Mouse (Mus musculus): ENCODE data around the gene Pitx2.

DNA sequence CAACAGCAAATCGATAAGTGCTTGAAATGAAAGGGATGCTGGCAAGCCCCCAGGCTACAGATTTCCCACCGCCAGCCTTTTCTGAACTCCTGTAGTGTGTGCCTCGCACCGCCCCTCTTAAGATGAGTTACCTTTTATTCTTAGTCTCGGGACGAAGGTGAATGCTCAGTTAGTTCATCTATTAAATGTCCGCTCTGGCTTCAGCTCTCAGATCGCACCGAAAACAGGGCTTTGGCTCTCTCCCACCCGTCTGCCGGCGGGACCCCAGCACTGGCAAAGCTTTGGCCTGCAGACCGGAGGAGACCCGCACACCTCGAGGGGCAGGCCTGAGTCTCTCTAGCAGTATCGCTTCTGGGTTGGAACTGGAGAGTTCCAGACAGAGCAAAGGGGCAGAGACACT lies 4.6 kb upstream of the Pitx2 start:
- no peak for TF ChIP-seq CTCF (IDR thresholded peaks at IDR 0.05; ENCODE audit: borderline replicate concordance, control insufficient read depth, extremely low read depth, insufficient read depth, low read length, poor library complexity)
- TF ChIP-seq POLR2A (IDR thresholded peaks at IDR 0.05; ENCODE audit: control insufficient read depth, extremely low read depth, insufficient read depth, low read length, poor library complexity) = no peak
